10 mouse cellular contexts compared by ENCODE assay signal in genomic region chr8:11616294-11616693, GRCm38 (mm10). TPM values are rescaled to one million over a fixed set of nuclear protein-coding genes. Genes with fewer than 3 reads are reported as not detected.
DNase-seq lines count a peak whose midpoint lies in the region; ATAC-seq and TF ChIP-seq lines count a peak whose summit lies in the region.
"Had no signal": no experiment of that assay in that cellular context is flagged by ENCODE, and none has a peak within 500 bp of the region (broad histone marks: within the 10 kb centered on the region; RNA-seq: fewer than 3 reads in every experiment).

No protein-coding gene starts in this region.

- no peak for TF ChIP-seq POLR2A in lung, adult 2 months (IDR thresholded peaks at IDR 0.05; ENCODE audit: borderline replicate concordance, extremely low read depth, low read depth, low read length)

- H3K36me3 ChIP-seq in forebrain, embryonic 10.5 days (replicated peaks) = peaks cover 100% of the 10 kb centered on the region
- peaks cover 86% of the 10 kb centered on the region for H3K36me3 ChIP-seq in forebrain, embryonic 12.5 days (replicated peaks)
- peaks cover 40% of the 10 kb centered on the region for H3K36me3 ChIP-seq in intestine, embryonic 15.5 days

- H3K4me3 ChIP-seq in forebrain, embryonic 10.5 days = no peak overlapping the region
- no peak overlapping the region for H3K4me3 ChIP-seq in forebrain, embryonic 12.5 days (replicated peaks)
- no peak overlapping the region for H3K4me3 ChIP-seq in intestine, embryonic 15.5 days (replicated peaks)
- H3K4me3 ChIP-seq in lung, adult 2 months (replicated peaks; ENCODE audit: extremely low read depth, low read depth, low read length) = no peak overlapping the region
- H3K4me3 ChIP-seq: heart, embryonic 15.5 days; neural tube, embryonic 13.5 days had no signal

- H3K27me3 ChIP-seq in forebrain, embryonic 10.5 days (ENCODE audit: poor library complexity, severe bottlenecking) = no peaks in the 10 kb centered on the region
- H3K27me3 ChIP-seq in forebrain, embryonic 12.5 days = no peaks in the 10 kb centered on the region
- H3K27me3 ChIP-seq in intestine, embryonic 15.5 days (replicated peaks) = no peaks in the 10 kb centered on the region
- H3K27me3 ChIP-seq: heart, embryonic 15.5 days; neural tube, embryonic 13.5 days had no signal

- no peak overlapping the region for H3K4me2 ChIP-seq in forebrain, embryonic 12.5 days
- H3K4me2 ChIP-seq in intestine, embryonic 15.5 days (replicated peaks) = no peak overlapping the region
- H3K4me2 ChIP-seq: heart, embryonic 15.5 days; neural tube, embryonic 13.5 days had no signal

- DNase-seq in forebrain, embryonic 10.5 days (ENCODE audit: extremely low spot score, low spot score) = peak; percentile 43
- DNase-seq in 416B (ENCODE audit: low read depth) = peak; percentile 41
- peak; percentile 44 for DNase-seq in adrenal gland, postnatal 25 days
- DNase-seq in embryo, embryonic 11.5 days (ENCODE audit: low read depth, low spot score) = peak; percentile 35
- DNase-seq in lung, adult 2 months = peak; percentile 54
- peak; percentile 21 for DNase-seq in retina, postnatal 7 days (ENCODE audit: low read depth, low spot score)

- H3K9ac ChIP-seq in forebrain, embryonic 12.5 days = no peak overlapping the region
- no peak overlapping the region for H3K9ac ChIP-seq in intestine, embryonic 15.5 days
- H3K9ac ChIP-seq: heart, embryonic 15.5 days; neural tube, embryonic 13.5 days had no signal

- no peaks in the 10 kb centered on the region for H3K4me1 ChIP-seq in forebrain, embryonic 10.5 days
- no peaks in the 10 kb centered on the region; the same call in 1 of the 2 replicates for H3K4me1 ChIP-seq in forebrain, embryonic 12.5 days
- no peaks in the 10 kb centered on the region for H3K4me1 ChIP-seq in intestine, embryonic 15.5 days (replicated peaks)
- no peaks in the 10 kb centered on the region for H3K4me1 ChIP-seq in lung, adult 2 months (ENCODE audit: control insufficient read depth, insufficient read depth, low read length)
- H3K4me1 ChIP-seq: heart, embryonic 15.5 days; neural tube, embryonic 13.5 days had no signal

- no peak for ATAC-seq in forebrain, embryonic 12.5 days (ENCODE audit: low FRiP score)
- 0 out of 2 replicates have a peak, but pooled peaks have one; percentile 45 for ATAC-seq in intestine, embryonic 15.5 days

- no peak overlapping the region for H3K27ac ChIP-seq in forebrain, embryonic 10.5 days
- H3K27ac ChIP-seq in forebrain, embryonic 12.5 days = no peak overlapping the region
- no peak overlapping the region for H3K27ac ChIP-seq in intestine, embryonic 15.5 days
- H3K27ac ChIP-seq: heart, embryonic 15.5 days; neural tube, embryonic 13.5 days had no signal

- 45% methylated on average over 1 of the region's 1 CpGs for WGBS in forebrain, embryonic 10.5 days
- WGBS in forebrain, embryonic 12.5 days = 19% methylated on average over 1 of the region's 1 CpGs
- 0% methylated on average over 1 of the region's 1 CpGs for WGBS in intestine, embryonic 15.5 days
- 0% methylated on average over 1 of the region's 1 CpGs for WGBS in lung, adult 2 months

- H3K9me3 ChIP-seq in forebrain, embryonic 10.5 days = no peaks in the 10 kb centered on the region
- no peaks in the 10 kb centered on the region for H3K9me3 ChIP-seq in forebrain, embryonic 12.5 days
- no peaks in the 10 kb centered on the region for H3K9me3 ChIP-seq in intestine, embryonic 15.5 days
- H3K9me3 ChIP-seq: heart, embryonic 15.5 days; neural tube, embryonic 13.5 days had no signal

- TF ChIP-seq CTCF in lung, adult 2 months (IDR thresholded peaks at IDR 0.05; ENCODE audit: insufficient read depth, low read length) = peak; percentile 82

RNA-seq across cellular contexts. Expression of gene Ankrd10, which starts 19.3 kb away (rescaled TPM):
- polyA plus RNA-seq in forebrain, embryonic 10.5 days (2016; fragmentation: Nextera tagmentation; extraction: Ambion mirVana) = 127 and 129 TPM in 2 replicates
- polyA plus RNA-seq in forebrain, embryonic 12.5 days (2016; fragmentation: Nextera tagmentation; extraction: Ambion mirVana) = 137 and 145 TPM in 2 replicates
- 76.1 and 77.4 TPM in 2 replicates for total RNA-seq in adrenal gland, postnatal 25 days (2021)
- polyA plus RNA-seq in intestine, embryonic 15.5 days (2015; fragmentation: Nextera tagmentation; extraction: Ambion mirVana) = 79.1 and 79.9 TPM in 2 replicates
- polyA plus RNA-seq in lung, adult 2 months (2012; rRNA removed) = 52.3 and 54.5 TPM in 2 replicates
